Mouse (Mus musculus) G1E (cell line): ENCODE measurements at regions not wholly inside any gene's neighbourhood (a gene's known extent, or its start where the extent isn't known, plus 50 kb on each side); places are given as distances from the start of the nearest gene placed in this dataset.

Experiments used
- ATAC-seq: 2 replicates; pipeline ENCODE4 v1.8.0; 2016; ENCODE audit warnings: mild to moderate bottlenecking; ENCODE audit not compliant: insufficient number of reproducible peaks, poor library complexity, low FRiP score, severe bottlenecking; ENCODE audit errors: extremely low read depth
- DNase-seq: peaks from one replicate; pipeline ENCODE4 v3.0.0; 2012; ENCODE audit warnings: low spot score
- H3K27me3 ChIP-seq: 2 replicates; pipeline ENCODE4 v1.6.1; 2012; ENCODE audit warnings: mild to moderate bottlenecking, low read length, inconsistent platforms; ENCODE audit not compliant: insufficient read depth
- H3K36me3 ChIP-seq: replicated peaks from 2 replicates; pipeline ENCODE3; 2012; ENCODE audit warnings: mild to moderate bottlenecking, inconsistent platforms
- H3K4me1 ChIP-seq: 2 replicates; pipeline ENCODE4 v1.6.1; 2012; ENCODE audit warnings: low read depth, low read length, inconsistent platforms, mixed read lengths; ENCODE audit not compliant: insufficient read depth
- H3K4me3 ChIP-seq: 2 replicates; pipeline ENCODE4 v1.5.1; 2012; ENCODE audit warnings: low read depth, mild to moderate bottlenecking, inconsistent platforms, low read length, moderate library complexity, mixed read lengths
- H3K9me3 ChIP-seq: replicated peaks from 2 replicates; pipeline ENCODE4 v1.6.1; 2012; ENCODE audit warnings: inconsistent platforms
- CTCF ChIP-seq: IDR thresholded peaks from 2 replicates; pipeline ENCODE4 v1.5.1; 2012; ENCODE audit warnings: low read depth, low read length, inconsistent platforms, mixed read lengths
- GATA1 ChIP-seq: IDR thresholded peaks from 2 replicates; pipeline ENCODE4 v1.6.1; 2012; ENCODE audit warnings: borderline replicate concordance, low read length, inconsistent platforms, mixed read lengths
- GATA2 ChIP-seq: IDR thresholded peaks from 2 replicates; pipeline ENCODE4 v1.6.1; 2012; ENCODE audit warnings: low read depth, low read length, inconsistent platforms, borderline replicate concordance
- POLR2AphosphoS5 ChIP-seq: IDR thresholded peaks from 2 replicates; pipeline ENCODE4 v1.6.1; 2012; ENCODE audit warnings: low read depth, low read length, inconsistent platforms; ENCODE audit not compliant: insufficient replicate concordance
- TAL1 ChIP-seq: conservative IDR thresholded peaks from 2 replicates; pipeline ENCODE4 v1.6.1; 2012; ENCODE audit warnings: low read depth, low read length, inconsistent platforms, mixed read lengths

DNA sequence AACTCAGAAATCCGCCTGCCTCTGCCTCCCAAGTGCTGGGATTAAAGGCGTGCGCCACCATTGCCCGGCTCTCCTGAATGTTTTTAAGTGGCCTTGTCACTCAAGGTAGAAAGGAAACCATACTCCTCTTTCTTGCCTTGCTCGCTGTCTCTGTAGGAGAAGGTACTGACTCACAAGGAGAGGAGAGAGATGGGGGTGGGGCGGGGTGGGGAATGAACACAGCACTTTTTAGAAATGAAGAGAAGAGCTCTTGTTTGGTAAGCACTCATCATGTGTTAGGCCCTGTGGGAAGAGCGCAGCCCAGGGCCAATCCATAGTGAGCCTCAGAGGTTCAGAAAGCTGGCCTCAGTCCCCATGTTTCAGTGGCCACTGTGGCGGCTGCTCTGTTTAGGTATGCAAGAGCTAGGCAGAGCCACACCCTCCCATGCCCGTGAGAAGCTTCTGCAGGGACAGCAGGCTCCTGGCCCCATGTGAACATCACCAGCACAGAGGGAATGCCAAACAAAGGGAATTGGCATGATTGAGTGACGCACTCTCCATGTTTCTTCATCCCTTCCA, 1225.9 kb upstream of the A1bg start:
- peak; percentile 55 for ATAC-seq
- DNase-seq: no peak
- H3K36me3 ChIP-seq: peaks cover 3% of the 10 kb centered on the region
- H3K27me3 ChIP-seq: no peaks in the 10 kb centered on the region
- H3K9me3 ChIP-seq: no peaks in the 10 kb centered on the region
- peaks cover 79% of the 10 kb centered on the region for H3K4me1 ChIP-seq
- TF ChIP-seq GATA2 (no peak), POLR2AphosphoS5 (no peak), TAL1 (no peak), CTCF (no peak), GATA1 (no peak)
- no peak overlapping the region; the same call in 1 of the 2 replicates for H3K4me3 ChIP-seq

DNA sequence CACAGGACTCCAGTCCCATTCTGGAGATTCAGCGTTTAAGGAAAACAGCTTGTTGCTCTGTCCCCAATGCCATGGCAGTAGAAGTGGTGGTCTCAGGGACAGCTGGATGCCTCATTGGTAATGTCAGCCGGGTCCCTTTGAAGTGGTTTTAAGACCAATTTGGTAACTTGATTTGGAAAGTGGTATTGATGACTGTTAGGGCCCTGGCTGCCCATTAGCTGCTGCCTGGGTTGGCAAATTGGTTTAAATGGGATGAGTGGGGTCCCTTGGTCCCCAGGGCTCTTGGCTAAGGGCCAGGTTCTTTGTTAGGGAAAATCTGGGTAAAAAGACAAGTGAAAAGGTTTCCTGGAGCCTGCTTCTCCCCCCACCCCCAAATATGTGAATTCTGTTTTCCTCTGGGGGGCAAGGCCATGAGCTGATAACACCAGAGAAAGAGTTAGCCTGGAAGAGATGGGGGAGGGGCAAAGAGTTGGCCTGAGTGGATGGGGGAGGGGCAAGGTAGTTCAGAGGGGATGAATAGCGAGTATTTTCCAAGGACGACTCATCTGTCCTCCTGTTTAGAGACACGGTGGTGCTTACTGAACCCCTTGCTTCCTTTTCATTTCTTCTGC, 1224.6 kb upstream of the A1bg start:
- Histone ChIP-seq H3K36me3 (peaks cover 3% of the 10 kb centered on the region), H3K27me3 (no peaks in the 10 kb centered on the region), H3K4me3 (no peak overlapping the region; the same call in 1 of the 2 replicates), H3K9me3 (no peaks in the 10 kb centered on the region), H3K4me1 (peaks cover 67% of the 10 kb centered on the region)
- TF ChIP-seq CTCF (no peak), GATA1 (no peak), POLR2AphosphoS5 (no peak), GATA2 (no peak), TAL1 (no peak)
- no peak for DNase-seq
- no peak for ATAC-seq

DNA sequence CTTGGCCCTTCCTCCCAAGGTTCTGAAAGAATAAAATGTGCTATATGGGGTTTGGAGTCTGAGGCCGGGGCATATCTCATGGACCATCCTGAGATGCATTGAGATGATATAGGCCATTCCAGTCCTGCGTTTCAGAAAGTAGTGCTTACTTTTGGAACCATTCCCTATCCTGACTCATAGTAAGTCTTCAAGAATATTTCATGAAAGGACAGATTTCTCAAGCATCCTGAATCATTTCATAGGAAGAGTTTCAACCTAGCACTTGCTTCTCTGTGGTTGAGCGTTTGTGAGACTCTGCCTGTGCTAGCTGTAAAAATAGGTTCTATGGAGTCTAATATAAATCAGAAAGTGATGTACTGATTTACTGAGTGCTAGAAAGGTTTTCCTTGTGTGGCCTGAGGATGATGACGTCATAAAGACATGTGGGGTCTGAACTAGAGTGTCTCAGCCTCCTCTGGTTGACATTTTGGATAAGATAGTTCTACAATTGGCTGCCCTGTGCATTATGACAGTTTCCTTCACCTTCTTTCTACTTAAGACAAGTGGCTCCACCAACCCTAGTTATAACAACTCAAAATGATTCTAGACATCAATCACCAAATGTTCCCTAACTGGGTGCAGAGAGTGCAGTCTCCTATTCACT, 1223.0 kb upstream of the A1bg start:
- no peak for ATAC-seq
- no peak for DNase-seq
- Histone ChIP-seq H3K36me3 (peaks cover 7% of the 10 kb centered on the region), H3K9me3 (no peaks in the 10 kb centered on the region), H3K4me1 (peaks cover 59% of the 10 kb centered on the region), H3K4me3 (no peak overlapping the region), H3K27me3 (no peaks in the 10 kb centered on the region)
- TF ChIP-seq TAL1 (no peak), GATA2 (no peak), GATA1 (no peak), POLR2AphosphoS5 (no peak), CTCF (no peak)

DNA sequence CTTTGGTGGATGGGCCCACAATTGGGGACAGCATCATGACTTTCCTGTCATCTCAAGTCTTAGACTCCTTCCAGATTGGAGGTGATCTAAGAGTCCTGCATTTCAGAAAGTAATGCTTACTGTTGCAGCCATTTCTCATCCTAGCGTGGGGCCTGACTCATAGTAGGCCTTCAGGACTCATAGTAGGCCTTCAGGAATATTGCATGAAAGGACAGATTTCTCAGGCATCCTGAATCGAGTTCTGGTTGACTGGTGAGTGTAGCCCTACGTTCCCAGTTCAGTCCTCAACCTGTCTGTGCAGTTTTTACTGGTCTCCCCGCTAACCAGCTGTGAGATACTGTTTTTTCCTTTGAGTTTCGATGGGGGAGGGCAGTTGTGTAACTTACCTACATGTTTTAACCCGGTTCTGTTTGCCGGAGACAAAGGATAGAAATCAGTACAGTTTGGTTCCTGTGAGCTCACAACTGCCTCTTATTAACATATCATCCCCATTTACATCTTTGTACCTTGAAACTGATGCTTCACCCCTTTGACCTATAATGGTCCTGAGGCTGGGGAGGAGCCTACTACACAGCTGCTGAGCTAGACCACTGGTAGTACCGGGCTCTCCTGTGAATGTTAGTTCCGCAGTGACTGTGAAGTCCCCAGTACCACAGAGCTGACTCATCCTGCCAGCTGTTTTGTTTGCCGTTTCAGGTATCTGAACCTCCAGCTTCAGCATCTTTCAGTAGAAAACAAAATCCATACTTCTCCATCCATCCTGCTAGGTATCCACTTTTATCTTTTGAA, 1222.2 kb upstream of the A1bg start:
- H3K27me3 ChIP-seq: no peaks in the 10 kb centered on the region
- H3K36me3 ChIP-seq: peaks cover 7% of the 10 kb centered on the region
- H3K4me3 ChIP-seq: no peak overlapping the region
- ATAC-seq: no peak
- H3K9me3 ChIP-seq: no peaks in the 10 kb centered on the region
- TF ChIP-seq GATA1 (no peak), TAL1 (no peak), POLR2AphosphoS5 (no peak), CTCF (no peak), GATA2 (no peak)
- H3K4me1 ChIP-seq: peaks cover 53% of the 10 kb centered on the region
- no peak for DNase-seq

DNA sequence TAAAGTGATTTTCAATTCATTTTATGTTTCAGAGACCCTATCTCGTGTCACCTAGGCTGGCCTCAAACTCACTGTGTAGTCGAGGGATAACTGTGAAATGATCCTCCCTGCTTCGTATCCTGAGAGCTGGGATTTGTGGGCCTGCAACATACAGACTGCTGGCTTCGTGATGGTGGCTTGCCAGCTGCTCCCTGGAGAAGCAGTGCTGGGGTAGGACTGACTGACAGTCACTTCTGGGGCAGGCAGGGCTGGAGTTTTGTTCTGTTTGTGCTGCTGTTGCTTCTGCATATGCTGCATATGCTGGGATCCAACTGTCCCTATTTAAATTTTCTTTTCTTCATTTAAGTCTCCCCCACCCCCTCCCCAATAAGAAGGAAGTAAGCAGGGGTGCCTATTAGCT, 1217.0 kb upstream of the A1bg start:
- Histone ChIP-seq H3K27me3 (no peaks in the 10 kb centered on the region), H3K4me1 (peaks cover 41% of the 10 kb centered on the region), H3K9me3 (no peaks in the 10 kb centered on the region), H3K4me3 (no peak overlapping the region), H3K36me3 (peaks cover 7% of the 10 kb centered on the region)
- no peak for DNase-seq
- ATAC-seq: no peak
- TF ChIP-seq TAL1 (no peak), GATA2 (no peak), POLR2AphosphoS5 (no peak), CTCF (no peak), GATA1 (no peak)

DNA sequence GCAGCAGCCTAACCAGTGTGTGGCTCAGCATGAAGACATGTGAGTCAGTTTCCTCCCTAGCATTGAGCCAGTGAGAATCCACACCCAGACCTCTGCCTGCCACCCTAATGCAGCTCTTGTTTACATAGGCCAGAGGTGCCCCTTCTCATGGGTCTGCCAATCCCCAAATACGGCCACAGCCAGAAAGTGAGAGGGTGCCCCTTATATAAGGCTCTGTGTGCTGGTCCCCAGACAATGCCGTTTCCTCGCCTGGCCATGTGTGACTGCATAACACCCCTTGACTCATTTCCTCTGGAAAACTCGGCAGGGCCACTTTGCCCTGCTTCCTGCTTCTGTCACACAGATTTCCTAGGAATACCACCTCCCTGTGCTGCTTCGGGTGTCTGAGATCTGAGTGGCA, 1216.4 kb upstream of the A1bg start:
- H3K36me3 ChIP-seq: peaks cover 7% of the 10 kb centered on the region
- peaks cover 44% of the 10 kb centered on the region for H3K4me1 ChIP-seq
- no peak for DNase-seq
- H3K27me3 ChIP-seq: no peaks in the 10 kb centered on the region
- no peaks in the 10 kb centered on the region for H3K9me3 ChIP-seq
- ATAC-seq: no peak
- TF ChIP-seq GATA1: no peak
- no peak for TF ChIP-seq CTCF
- TF ChIP-seq GATA2: no peak
- TF ChIP-seq TAL1: no peak
- TF ChIP-seq POLR2AphosphoS5: no peak
- H3K4me3 ChIP-seq: no peak overlapping the region
